Mouse (Mus musculus): ENCODE measurements at regions not wholly inside any gene's neighbourhood (a gene's known extent, or its start where the extent isn't known, plus 50 kb on each side); places are given as distances from the start of the nearest gene placed in this dataset.
"Not testable (repeated sequence)": the region's sequence is repeated elsewhere in the genome, so short reads cannot be mapped to it uniquely, and the experiment has no call there.

DNA sequence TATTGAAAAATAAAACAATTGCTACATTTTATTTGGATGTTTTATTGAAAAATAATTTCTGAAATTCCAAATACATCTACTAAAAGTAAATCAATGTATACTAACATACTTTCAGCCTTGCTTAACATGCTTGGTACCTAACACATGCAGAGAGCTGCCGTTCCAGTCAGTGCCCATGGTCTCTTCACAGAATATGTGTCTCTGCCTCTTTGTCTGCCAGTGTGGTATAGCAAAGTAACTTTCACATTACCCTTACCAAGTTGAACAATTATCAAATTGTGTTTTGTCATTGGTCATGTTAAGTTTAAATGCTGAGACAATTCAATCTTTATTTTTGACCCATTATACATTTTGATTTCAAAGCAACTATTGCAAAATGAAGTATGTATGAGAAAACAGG lies 1159.2 kb upstream of the Foxg1 start:
- no peak for DNase-seq (ENCODE audit: low spot score in 2 of 2)

DNA sequence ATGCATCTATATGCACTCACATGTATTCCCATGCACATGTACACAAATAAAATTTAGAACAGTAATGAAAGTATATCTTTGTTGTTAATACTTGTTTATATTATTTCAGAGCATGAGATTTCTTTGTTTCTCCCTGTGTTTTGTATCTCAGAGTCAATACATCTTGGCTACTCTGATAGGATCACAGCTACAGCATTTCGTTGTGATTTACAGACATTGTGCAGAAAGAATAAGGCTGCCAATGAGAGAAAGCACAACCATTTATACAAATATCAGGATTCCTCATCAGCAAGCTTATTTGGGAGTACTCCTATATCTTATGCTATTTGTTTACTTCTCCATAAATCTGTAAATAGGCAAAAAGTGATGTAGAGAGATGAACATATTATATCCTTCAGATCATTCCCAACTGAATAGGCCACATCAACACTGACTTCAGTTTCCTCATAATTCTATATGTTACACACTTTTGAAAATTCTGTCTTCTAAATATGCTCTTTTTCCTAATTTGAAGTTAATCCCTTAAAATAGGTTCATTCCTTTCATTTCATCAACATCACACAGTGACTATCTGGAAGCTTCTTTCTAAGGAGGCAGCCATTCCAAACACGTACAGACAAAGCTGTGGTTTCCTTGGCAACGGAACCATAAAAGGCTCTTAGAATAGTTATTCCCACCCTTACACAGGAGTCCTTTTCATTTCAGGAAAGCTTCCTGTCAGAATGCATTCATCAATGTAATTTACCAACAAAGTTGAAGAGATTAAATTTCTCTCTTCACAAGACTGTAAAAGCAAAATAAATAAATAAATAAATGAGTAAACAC lies 1160.3 kb upstream of the Foxg1 start:
- DNase-seq (ENCODE audit: low spot score in 2 of 2), result peak in 1 of 2 experiments; percentile 69

- DNase-seq (ENCODE audit: low spot score in 2 of 2), result no peak
These were observed 1200.6 kb upstream of the Foxg1 start for GRCm38 (mm10) chr12:48181831-48182230.

DNA sequence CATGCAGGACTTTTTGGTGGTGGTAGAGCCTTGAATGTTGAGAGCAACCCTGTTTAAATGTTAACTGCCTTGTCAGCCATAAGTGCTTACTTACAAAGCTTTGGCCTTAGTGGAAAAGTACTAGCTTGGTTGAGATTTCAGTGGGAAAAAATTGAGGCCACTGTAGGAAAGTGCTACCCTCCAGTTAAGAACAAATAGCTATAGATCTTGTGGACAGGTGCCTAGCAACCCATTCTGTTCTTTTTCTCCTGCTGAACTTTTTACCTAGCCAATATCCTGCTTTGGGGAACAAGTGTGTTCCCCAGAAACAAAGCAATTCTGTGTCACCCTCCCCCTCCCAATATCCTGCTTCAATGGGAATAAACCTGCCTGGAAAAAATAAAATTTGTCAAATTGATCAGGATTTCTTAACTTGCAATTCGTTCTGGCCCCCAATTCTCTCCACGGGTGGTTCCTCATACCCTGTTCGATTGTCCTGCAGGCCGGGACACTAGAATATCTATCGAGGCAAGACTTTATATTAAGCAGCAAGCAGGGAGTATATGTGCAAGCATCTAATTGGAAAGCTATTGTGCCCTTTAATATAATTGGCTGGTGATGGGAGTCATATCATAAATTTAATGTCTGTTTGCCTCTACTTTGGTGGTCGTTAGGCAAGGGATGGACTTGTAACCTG lies 1208.4 kb upstream of the Foxg1 start:
- DNase-seq (ENCODE audit: low spot score in 2 of 2), result no peak

DNA sequence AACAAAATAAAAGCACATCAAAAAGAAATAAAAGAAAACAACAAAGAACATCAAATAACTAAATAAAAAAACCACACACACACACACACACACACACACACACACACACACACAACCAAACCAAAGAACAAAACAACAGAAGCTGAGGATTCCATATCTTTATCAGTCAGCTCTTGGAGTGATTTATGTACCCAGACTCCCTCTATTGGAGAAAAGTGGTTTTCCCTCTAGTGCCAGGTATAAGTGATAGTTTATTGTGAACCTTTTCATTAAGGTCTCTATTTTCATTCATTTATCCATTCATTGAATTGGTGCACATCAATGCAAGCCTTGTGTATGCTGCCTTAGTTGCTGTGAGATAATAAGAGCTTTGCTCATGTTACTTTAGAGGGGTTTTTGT lies 1236.3 kb upstream of the Foxg1 start:
- DNase-seq (ENCODE audit: low spot score in 2 of 2), result peak in 1 of 2 experiments; percentile 33

GRCm38 (mm10) chr12:48122996-48123395 lies 1259.5 kb upstream of the Foxg1 start:
- no peak for DNase-seq (ENCODE audit: low spot score in 2 of 2)

DNA sequence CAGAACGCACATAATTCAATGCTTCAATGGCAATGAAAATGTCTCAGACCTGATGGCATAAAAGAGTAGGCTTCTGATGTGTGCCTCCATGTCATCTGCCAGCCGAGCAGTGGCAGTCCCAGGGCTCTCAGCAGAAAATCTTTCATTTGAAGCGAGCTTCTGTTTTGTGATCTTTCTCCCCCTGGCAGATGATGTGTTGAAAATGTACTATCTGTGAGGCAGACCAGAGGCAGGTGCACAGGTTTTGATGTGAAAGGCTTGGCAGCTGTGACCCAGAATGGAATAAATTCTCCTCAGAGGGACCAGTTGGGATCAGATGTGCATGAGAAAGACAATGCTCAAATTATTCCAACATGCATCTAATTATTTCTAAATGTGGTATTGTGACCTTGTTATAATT lies 1281.0 kb upstream of the Nova1 start:
- DNase-seq (ENCODE audit: low spot score in 2 of 2), result no peak

- no peak for DNase-seq (ENCODE audit: low spot score in 2 of 2)
These were observed 1268.3 kb upstream of the Nova1 start for GRCm38 (mm10) chr12:48086988-48087387.

- DNase-seq (ENCODE audit: low spot score in 2 of 2), result no peak
These were observed 1264.6 kb upstream of the Nova1 start for GRCm38 (mm10) chr12:48083377-48083776.

DNA sequence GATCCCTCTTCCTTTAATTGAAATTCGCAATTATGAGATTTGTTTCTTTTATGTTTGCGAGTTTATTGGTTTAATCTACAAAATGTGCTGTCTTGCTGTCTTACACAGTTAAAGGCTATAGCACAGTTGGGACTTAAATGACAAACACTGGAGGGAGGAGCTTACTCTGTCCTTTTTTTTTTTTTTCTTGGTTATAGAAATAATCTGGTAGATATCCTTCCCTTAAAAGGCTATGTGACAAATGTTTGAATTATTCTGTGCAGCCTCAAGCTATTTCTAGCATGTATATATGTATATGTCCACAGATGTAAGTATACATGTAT lies 1243.9 kb upstream of the Nova1 start:
- no peak for DNase-seq (ENCODE audit: low spot score in 2 of 2)

DNA sequence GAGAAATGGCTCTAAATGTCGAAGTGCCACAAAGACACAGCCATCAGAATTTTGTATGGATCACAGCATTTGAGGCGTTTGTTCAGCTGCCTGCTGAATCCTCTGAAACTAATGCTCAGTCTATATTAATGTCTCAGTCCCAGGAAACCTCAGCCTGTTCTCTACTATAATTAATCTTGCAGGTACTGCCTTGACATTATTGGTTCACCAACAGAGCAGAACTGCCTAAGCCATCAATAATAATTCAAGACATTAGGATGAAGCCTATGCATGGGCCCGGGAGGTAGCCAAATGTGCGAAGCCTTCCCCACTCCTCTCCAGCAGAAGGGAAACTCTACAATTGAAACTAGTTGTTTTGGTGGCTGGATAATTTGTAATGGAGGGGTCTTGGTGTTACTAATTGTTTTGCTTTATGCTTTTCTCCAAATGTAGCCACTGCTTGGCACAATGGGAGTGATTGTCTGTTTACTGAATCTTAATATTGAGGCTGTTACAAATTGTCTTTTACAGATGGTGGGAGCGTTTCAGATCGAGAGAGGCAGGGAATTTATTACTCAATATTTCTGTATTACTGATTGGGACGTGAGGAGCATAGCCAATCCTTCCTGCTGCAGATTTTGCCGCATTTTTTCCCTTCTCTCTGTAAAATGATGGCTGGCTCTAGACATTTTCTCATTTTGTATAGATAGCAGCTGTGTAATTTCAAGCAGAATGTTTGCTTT lies 1243.3 kb upstream of the Nova1 start:
- DNase-seq (ENCODE audit: low spot score in 2 of 2), result peak in 1 of 2 experiments; percentile 7

DNA sequence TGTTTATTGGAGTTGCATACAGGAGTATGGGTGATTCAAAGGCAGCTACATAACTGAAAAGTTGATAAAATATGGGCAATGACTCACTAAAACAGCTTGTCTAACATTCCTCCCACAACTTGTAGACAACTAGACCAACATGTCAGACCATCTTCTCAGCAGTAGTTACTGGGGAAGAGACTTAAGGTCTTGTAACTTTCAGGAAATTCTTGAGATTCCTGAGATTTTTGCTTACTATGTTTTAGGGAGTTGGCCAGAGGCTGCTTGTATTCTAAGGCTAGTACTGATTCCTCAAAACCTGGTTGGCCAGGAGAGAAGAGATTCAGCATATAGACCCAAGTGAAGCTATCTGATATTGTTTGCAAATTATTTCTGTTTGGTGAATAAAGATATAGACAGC lies 1201.7 kb upstream of the Nova1 start:
- no peak for DNase-seq (ENCODE audit: low spot score in 2 of 2)

DNA sequence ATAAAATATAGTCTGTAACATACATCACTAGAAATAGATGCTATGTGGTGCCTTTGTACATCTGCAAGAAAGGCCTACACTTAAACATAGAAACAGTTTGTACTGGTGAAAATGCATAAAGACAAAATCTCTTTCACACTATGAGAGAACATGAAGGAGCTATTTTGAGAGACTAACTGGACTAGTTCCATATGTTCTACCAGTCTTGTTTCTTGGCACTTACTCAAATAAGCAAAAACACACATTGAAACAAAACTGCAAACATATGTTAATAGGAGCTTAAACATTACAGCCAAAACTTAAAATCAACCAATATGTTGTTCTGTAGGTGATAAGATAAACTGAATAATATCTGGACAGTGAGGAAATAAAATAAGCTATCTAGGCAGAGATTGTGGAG lies 1157.1 kb upstream of the Nova1 start:
- peak in 1 of 2 experiments; percentile 3 for DNase-seq (ENCODE audit: low spot score in 2 of 2)

DNA sequence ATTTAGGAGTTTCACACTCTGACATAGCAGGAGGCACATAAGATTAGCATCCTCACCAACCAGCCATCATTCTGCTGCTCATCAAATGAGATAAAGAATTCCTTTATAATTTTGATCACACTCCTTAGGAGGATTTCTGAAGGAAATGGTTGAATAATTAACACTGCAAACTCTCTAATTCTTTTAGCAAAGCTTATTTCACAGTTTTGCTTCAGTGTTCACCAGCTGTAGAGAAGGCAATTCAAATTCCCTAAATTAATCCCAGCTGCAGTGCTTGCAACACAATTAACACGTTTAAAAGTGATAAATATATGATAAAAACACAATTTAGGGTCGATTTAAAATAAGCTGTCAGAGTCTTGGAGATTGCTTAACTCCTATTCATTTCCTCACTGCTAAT lies 1150.9 kb upstream of the Nova1 start:
- no peak for DNase-seq (ENCODE audit: low spot score in 2 of 2)

- DNase-seq (ENCODE audit: low spot score in 2 of 2), result no peak
These were observed 1135.6 kb upstream of the Nova1 start for GRCm38 (mm10) chr12:47954330-47954729.

- DNase-seq (ENCODE audit: low spot score in 2 of 2), result not testable (repeated sequence)
These were observed 1120.8 kb upstream of the Nova1 start for GRCm38 (mm10) chr12:47939491-47939890.

DNA sequence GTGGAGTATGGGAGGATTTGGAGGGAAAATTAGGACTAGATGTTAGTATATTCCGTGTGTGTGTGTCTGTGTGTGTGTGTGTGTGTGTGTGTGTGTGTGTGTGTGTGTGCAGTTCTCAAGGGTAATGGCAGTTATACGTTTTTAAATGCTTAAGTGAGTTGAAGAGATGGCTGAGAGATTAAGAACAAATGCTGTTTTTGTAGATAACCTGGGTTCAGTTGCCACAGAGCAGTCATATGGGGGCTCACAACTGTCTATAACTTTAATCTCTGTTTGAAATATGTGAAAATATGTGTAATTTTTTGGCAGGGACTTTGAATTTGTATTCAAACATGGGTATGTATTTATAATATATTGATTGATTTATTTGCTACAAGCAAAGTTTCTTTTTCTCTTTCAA lies 1108.3 kb upstream of the Nova1 start:
- no peak for DNase-seq (ENCODE audit: low spot score in 2 of 2)
